Mouse (Mus musculus): Measurements from ENCODE around the gene Prps1.
"Not testable (repeated sequence)": the region's sequence is repeated elsewhere in the genome, so short reads cannot be mapped to it uniquely, and the experiment has no call there.

The Prps1 gene

DNA sequence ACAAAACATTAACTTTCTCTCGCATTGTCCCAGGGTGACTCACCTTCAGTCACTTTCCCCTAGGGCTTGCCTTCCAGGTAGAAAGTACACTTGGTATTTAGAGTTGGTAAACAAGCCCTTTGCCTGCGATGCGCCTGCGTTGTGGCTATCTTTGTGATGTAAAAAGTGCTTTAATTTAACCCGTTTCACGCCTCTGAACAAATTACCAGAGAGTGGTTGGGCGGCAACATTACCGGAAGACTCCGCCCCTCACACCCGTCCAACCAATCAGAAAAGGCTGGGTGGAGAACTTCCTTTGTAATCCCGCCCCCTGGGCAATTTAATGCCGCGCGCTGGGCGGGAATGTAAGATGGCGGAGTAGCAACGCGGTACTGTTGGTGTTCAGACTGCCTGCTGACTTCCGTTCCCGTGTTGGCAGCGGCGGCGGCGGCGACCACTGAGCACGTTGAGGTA is at the start of gene Prps1:
Gene Prps1 (plus strand): TSS at position 335 of the 453 bp plus-strand sequence.
- DNase-seq (ENCODE audit: low spot score), result peak; percentile 66

DNA sequence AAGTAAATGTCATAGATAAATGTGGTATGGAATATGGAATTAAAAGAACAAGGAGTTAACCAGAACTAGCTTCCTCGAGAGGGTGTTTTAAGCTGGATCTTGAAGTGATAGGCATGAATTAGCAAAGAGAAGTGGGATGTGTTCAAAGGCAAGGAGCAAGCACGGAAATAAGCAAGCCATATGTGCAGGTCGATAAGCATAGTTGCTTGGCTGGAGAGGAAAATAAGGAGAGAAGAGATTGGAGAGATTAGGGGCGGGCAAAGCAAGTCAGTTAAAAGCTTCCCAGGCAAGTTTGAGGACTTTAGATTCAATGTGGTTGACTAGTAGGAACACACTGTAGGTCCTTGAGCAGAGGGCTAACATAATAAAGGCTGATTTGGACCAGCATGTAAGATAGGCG is 48.8 kb upstream of the Prps1 start:
- no peak for DNase-seq (ENCODE audit: low spot score)

DNA sequence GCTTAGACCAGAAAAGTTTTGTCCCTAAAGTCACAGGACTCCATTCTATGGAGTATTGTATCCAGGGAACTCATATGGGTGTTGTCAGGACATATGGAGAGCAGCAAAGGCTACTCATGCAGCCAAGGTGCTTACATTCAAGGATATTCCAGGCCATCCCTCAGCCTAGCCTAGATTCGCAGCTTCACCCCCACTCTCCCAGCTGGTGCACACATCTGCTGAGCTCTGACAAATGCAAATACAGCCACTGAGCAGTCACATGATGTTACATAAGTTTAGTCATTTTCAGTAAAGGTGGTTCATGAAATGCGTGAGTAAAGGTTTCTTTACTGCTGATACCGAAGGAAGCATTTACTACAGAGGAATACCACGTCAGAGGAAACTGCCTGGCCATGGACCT is 37.9 kb upstream of the Prps1 start:
- DNase-seq (ENCODE audit: low spot score), result peak; percentile 47

DNA sequence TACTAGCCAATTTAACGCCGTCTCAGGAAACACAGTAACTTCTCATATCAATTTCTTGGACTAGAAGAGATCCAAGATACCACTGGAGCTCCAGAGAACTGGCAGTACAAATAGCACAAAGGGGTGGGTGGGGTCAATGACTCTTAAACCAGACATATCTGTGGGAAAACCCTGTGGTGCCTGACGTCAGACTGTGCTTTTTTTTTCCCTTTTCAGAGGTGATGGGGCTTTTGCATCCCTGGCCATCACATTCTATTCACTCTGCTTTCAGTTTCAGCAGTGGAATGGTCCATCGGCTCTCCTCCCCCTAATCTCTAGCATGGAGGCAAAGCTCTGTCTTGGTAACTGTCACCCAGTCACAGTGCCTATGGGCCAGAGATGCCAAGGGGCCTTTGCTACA is 29.3 kb upstream of the Prps1 start:
- no peak for DNase-seq (ENCODE audit: low spot score)

DNA sequence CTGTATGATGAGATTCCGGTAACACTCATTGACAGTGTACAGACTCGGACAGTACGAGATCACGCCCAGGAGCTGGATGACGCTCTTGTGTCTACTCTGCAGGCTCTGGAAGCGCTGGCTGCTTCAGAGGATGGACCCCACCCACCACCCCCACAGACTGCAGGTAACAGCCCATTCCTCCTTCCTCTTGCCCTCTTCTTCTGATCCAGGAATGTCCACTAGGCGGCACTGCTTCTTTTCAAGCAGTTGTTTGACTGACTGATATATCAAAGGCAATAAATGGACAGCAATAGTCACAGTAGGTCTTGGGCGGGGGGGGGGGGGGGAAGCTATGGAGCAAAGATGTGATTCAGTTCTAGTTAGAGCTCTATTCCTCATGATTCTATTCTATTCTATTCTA is 28.2 kb upstream of the Prps1 start:
- DNase-seq (ENCODE audit: low spot score), result no peak

DNA sequence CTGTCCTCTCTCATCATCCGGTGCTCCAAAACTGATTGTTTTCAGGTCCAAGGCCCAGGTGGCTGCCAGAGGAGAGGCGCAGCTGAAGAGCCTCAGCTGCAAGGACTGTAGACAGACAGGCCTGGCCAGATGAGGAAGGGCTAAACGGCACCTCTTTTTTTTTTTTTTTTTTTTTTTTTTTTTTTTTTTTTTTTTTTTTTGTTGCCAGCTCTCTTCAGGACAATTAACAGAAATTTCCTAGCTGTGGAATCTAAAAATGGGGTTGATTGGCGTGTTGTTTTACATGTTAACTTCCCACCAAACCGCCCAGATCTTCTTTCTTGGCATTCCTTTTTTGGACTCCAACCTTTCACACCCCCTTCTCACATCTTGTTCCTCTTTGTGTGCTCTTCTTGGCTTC is 26.4 kb upstream of the Prps1 start:
- no peak for DNase-seq (ENCODE audit: low spot score)

DNA sequence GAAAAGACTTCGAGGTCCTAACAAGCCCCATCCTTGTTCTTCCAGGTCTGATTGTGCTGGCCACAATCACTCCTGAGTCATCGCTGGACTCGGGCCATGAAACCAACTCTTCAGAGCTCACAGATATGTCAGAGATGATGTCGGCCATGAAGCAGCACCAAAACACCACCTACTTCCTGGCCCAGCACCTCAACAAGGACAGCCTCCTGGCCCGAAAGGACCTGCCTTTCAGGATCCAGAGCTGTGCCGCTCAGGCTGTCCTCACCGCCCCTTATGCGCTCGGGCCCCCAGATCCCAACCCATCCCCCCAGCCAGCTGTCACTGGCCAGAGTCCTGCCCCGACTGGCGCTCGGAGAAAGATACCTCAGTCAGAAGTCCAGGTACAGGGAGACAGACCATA is 25.9 kb upstream of the Prps1 start:
- no peak for DNase-seq (ENCODE audit: low spot score)

DNA sequence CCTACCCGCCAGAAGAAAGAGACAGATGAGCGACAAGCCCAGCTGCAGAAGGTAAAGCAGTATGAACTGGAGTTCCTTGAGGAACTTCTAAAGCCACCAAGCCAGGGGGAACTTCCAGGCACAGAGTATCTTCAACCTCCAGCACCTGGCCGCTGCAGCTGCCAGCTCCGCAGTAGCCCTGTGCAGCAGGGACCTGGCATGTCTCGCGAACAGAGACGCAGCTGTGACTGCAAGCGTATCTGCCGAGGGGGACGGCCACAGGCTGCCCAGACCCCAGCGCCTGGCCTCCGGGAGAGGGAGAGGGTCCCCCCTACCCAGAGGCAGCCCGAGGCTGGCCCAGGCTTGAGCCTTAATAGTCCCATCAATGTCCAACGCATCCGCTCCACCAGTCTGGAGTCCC is 24.4 kb upstream of the Prps1 start:
- no peak for DNase-seq (ENCODE audit: low spot score)

DNA sequence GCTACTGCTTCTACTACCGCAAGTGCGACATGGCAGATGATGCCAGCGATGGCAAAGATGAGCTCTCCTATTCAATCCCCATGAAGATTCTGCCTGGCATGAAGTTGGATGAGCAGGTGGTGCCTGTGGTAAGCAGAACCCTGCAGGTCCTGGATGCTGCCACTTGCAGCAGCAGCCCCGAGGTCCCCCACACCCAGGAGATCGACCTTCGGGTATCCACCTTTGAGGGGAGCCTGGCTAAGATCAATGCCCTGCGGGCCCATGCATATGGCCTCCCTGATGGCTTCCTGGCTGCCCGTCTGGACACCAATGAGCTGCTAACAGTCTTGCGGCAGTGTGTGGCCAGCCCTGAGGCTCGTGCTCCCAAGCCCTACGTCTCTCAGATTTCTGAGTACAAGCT is 23.6 kb upstream of the Prps1 start:
- no peak for DNase-seq (ENCODE audit: low spot score)

DNA sequence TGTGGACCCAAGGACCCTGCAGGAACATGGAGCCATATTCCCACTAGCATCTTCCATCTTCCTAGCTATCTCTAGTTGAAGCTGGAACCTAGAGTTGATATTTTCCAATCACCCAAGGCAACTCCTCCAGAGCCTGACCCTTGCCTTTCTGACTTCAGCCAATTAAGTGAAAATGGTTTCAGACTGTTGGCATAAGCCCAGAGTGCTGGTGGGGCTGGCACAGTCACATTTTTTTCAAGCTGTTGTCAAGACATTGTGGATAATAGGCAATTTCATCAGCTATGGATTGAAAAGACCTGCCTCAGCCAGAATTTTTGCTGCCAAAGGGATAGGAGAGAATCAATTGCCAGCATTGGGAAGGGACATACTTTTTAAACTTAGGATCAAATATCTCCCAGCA is 18.5 kb upstream of the Prps1 start:
- no peak for DNase-seq (ENCODE audit: low spot score)

DNA sequence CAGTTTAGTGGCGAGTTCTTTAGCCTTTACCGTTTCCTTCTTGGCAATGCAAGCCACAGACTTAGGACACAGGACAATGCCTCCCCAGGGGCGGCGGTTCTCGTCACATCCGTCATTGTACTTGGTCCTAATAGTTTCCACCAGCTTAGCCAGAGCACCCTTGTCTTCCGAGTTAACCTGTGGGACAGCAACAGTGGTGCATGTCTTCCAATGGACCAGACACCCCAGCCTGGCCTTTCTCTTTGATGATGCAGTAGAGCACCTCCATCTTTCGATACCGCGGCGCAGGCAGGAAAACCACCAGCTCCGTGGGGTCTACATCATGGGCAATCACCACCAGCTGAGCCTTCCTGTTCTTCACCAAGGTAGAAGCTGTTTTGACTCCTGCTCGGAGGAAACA is 10.9 kb upstream of the Prps1 start:
- DNase-seq (ENCODE audit: low spot score), result no peak

DNA sequence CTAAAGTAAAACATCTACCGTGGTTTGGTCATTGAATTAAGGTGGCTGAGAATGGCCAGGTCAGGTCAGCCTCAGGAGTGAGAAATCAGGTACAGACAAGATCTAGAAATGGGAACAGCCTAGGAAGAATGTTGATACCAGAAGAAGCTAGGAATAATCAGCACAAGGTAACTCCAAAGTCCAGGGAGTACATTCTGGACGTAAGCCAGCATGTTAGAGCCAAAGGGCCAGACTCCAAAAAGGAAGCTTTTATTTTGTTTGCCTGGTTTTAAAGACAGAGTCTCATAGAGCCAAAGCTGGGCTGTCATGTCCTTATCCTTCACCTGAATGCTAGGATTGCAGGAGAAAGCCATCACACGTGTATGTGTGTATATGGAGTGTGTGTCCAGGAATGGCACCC is 6.3 kb upstream of the Prps1 start:
- no peak for DNase-seq (ENCODE audit: low spot score)

DNA sequence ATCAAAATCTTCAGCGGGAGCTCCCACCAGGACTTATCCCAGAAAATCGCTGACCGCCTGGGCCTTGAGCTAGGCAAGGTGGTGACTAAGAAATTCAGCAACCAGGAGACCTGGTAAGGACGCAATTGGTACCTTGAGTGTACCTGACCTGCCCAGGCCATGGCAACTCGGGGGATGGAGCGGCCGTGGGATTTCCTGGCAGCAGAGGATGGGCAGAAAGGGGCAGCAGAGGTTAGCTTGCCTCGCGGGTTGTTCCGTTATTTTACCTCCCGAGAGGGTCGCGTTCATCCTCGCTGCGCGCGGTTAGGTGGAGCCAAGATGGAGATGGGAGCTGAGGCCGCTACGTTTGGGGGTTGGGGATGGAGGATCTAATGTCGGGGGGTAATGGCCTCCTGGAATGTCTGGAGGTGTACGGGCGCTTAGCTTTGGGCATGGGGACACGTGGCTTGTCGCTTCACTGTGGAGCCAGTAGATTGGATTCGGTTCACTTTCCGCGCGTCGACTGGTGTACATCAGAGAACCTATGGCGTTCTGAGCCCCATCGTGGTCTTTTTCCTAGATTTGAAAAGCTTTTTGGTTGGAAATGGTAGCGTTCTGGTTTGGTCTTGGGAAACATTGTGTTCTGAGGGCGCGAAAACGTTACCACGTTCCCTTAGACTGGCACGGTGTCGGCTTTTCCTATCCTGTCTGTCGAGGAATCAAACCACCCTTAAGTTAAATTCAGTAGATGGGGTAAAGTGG is 508 bp downstream of the Prps1 start:
- DNase-seq (ENCODE audit: low spot score), result no peak

DNA sequence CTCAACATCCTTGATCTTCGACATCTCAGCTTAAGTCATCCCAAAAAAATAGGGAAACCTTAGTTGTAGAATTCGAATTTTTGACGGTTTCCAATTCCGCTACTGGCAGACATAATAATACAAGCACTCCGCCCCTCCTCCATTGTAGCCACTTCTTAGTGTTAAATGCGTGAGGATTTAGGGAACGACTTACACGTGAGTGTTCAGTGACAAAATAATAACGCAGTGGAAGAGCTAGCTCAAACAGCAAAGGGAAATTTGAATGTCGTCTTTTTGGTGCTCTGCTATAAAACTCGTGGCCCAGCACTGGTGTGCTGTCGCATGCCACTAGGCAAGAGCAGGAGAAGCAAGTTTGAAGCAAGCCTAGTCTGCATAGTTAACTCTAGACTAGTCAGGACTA is 1.1 kb downstream of the Prps1 start:
- DNase-seq (ENCODE audit: low spot score), result no peak

DNA sequence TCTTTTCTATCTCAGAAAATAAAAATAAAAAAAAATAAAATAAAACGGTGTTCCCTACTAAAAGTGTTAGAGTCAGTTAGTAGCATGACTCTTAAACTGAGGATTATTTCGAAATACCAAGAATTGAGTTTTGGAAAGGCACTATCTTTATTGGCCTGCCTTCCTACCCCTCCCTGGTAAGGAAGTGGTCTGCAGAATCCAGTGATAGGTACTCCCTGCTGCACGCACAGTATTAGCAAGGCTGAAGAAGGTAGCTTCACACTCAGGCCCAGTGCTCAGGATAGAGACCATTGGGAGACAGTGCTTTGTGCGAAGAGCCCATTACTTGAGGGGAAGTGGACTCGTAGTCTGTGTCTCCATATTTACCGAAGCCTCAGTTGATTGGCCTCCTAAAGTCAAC is 21.8 kb downstream of the Prps1 start:
- no peak for DNase-seq (ENCODE audit: low spot score)

DNA sequence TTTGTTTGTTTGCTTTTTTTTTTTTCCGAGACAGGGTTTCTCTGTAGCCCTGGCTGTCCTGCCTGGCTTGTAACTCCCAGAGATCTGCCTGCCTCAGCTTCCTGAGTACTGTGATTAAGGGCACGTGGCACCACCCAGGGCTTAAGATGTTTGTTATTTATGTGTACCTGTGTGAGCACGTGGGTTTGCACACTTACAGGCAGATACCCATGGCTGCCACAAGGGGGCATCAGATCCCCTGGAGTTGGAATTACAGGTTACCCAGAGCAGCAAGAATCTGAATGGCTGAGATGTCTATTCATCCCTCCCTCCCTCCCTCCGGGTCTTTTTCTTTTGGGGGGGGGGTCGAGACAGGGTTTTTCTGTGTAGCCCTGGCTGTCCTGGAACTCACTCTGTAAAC is 22.8 kb downstream of the Prps1 start:
- no peak for DNase-seq (ENCODE audit: low spot score)

DNA sequence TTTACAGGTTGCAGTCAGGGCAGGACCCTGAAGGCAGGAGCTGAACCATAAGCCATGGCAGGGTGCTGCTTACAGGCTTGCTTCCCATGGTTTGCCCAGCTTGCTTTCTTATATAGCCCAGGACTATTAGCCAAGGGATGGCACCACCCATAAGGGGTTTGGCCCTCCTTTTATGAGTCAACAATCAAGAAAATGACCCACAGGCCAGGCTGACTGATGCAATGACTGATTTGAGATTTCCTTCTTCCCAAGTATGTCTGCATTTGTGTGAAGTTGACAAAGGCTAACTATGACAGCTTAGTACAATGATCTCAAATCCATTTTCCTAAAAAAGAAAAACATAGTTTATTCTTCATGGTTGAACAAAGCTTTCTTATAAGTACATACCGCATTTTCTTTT is 32.8 kb downstream of the Prps1 start:
- DNase-seq (ENCODE audit: low spot score), result no peak

DNA sequence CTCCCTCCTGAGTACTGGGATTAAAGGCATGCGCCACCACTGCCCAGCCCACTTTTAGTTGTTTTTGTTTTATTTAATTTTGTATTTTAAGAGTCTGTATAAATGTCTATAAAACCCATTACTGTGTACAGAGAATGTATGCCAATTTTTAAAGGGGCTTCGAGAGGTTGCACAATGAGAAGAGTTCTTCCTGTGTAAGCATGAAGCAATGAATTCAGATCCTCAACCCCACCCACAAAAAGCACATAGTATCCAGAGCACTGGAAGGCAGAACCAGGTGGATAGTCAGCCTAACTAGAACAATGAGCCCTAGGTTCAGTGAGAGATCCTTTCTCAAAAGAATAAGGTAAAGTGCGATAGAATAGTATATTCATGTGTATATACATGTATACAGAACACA is 33.8 kb downstream of the Prps1 start:
- DNase-seq (ENCODE audit: low spot score), result no peak

DNA sequence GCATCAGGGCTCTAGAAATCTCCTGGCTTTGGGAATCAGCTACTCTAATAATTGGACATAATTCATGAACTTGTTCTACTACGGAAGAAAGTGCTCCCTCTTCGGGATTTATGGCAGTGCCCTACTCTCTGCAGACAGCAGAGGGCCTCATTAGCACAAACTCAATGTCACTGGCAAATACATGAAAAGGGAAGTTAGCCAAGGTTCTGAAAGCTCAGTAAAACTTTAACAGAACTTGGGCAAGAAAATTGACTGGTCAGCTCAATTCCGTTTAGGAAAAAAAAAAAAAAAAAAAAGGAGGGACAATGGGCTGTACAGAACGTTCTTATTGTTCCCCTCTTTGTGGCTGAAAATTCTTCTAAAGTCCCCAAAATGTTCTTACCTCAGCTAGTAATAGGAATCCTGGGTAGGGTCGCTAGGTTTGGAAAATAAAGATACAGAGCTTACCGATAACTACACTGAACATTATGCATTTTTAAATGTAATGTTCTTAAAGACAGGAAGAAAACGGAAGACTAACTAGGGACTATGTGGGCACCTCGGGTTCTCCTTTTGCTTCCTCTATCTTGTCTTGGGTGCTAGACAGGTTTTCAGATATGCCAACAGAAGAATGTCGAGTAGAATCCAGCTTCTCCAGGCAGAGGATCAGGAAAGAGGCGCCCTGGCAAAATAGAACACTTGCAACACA is 35.6 kb downstream of the Prps1 start:
- DNase-seq (ENCODE audit: low spot score), result peak; percentile 25

DNA sequence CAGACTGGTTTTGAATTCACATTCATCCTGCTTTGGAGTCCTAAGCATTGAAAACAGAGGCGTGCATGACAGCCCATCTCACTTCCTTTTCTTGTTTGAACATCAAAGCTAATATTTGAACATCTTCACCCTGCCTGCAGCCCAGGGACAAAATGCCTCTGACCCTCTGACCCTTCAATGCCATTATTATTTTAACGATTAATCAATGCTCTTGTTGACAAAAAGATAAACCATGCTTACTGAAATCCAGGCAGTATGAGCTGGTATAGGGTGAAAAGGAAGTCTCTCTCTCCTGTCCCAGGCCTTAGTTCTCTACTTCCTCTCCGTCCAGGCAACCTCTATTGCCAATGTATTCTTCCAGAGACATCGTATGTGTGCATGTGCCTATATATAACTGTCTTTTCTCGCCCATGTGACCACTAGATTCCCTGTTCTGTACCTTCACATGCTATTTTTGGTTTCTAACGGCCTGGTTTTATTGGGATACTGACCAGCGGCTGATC is 37.2 kb downstream of the Prps1 start:
- no peak for DNase-seq (ENCODE audit: low spot score)

DNA sequence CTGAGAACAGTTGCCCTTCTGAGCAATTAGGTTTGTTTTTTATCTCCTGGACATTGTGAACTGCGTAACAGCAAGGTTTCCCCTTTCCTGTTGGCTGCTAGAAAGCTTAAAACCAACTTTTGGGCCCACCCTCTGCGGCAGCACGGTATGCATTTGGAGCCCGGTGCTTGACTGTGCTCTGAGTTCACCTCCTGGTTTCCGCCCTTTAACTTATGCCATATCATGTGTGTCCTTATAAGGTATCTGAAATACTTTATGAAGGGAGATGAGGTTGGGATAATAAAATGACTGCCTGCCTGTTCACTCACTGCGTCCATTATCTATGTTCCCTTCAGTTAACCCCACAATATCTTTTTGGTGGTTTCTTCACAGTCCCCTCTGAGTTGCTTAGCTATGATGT is 37.8 kb downstream of the Prps1 start:
- DNase-seq (ENCODE audit: low spot score), result no peak

DNA sequence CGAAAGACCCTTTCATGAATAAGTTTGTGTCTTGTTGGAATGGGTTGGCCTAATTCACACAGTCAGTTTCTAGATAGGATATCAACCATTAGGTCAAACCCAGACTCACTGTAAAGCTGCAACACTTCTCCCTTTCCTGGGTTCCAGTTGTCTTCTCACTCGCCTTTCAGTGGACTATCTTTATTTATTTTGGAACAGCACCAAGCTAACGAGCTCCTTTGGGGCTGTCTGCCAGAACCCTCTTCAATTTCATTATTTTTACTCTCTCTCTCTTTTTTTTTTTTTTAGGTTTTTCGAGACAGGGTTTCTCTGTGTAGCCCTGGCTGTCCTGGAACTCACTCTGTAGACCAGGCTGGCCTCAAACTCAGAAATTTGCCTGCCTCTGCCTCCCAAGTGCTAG is 42.0 kb downstream of the Prps1 start:
- not testable (repeated sequence) for DNase-seq (ENCODE audit: low spot score)

DNA sequence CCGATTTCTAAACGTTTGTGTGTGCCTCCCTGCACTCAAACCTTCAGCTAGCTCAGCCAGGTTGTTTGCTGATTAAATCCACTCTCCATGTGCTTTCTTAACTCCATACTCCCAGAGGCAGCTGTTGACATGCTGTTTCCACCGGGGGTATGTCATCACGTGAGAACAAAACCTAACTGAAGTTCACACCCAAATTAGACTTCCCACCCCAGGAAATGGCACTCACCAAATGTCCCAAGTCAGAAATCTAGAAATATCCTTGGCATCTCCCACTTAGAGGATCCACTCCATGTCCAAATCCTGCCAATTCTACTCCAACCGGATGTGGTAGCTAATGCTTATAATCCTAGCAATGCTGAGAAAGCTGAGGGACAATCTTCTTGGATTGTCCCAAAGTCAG is 43.9 kb downstream of the Prps1 start:
- no peak for DNase-seq (ENCODE audit: low spot score)

Measured in left cerebral cortex, adult 11 months (tissue).